Mouse (Mus musculus) gastrocnemius, adult 8-10 months (tissue): ENCODE measurements around the gene Tmem43. TPM values are rescaled to one million over a fixed set of nuclear protein-coding genes. Genes with fewer than 3 reads are reported as not detected.
"Not testable (repeated sequence)": the region's sequence is repeated elsewhere in the genome, so short reads cannot be mapped to it uniquely, and the experiment has no call there.

Experiments
- DNase-seq, 2 experiments: peaks; one replicate each; pipeline ENCODE4 v3.0.0; 2022; ENCODE audit warnings: low spot score in 2 of 2
- total RNA-seq, 4 experiments: library from RNA; stranded (reverse); gene quantifications; 2 replicates each; pipeline ENCODE4 v1.2.4; 2022

Gene Tmem43
- total RNA-seq: 10 to 100 TPM; 21.9 to 30.1 (median 24.6) TPM

DNA sequence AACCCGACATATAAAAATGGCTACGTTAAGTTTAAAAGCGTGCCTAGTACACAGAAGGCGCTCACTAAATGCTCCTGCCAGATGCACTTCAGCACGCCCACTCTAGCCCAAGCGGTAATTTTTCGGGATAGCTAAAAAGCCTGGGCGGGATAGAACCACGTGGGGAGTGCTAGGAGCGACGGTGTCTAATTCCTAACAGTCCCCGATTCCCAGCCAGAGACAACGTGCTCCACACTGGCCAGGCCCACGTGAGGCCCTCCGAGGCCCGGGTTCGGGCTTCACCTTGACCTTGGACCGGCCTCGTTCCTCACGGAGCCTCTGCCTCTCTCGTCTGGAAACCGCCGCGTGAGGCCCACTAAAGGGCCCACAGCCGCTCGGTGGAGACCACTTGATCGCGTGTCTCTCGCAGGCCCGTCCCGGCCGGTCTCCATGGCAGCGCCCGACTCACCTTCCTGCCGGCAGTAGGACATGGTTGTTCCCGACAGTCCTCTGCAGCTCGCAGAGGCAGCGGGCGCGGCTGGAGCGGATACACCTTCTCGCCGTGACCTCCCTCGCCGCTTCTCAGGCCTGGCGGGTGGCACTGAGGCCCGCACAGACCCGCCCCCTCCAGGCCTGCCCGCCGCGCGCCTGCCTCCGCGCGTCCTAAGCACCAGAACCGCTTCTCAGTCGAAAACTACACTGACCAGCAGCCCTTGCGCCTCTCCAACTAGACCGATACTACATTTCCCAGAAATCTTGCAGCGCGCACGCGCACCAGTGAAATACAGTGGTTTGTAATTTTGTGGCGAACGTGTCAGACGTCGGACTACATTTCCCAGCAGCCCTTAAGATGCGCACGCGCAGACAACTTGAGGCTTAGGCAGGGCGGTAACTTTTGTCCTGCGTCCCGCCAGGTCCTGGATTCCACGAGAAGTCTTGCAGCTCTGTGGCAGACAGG, at the start of gene Tmem43, which contains the start of gene Chchd4:
Gene Tmem43 (plus strand): TSS at position 836 of the 937 bp plus-strand sequence.
Gene Chchd4 (minus strand): TSS at position 679 of the 937 bp plus-strand sequence.
- peak; percentile 97 to 98 for DNase-seq

DNA sequence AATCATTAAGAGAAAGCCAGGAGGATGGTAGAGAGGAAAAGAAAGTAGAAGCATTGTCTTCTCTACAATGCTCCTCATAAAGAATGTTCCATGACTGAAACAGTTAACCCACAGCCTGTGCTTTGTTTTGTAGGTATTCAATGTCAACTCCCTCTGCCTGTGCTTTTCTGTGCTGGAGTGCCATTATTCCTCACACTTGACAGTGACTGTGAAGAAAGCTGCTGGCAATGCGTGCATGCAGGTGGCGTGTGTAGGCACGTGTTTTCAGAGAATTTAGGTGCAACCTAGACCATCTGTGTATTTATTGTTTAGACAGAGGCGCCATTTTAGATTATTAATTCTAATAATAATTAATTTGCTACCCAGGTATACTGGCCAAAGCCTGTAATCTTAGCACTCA, 49.4 kb upstream of the Tmem43 start:
- DNase-seq: no peak

DNA sequence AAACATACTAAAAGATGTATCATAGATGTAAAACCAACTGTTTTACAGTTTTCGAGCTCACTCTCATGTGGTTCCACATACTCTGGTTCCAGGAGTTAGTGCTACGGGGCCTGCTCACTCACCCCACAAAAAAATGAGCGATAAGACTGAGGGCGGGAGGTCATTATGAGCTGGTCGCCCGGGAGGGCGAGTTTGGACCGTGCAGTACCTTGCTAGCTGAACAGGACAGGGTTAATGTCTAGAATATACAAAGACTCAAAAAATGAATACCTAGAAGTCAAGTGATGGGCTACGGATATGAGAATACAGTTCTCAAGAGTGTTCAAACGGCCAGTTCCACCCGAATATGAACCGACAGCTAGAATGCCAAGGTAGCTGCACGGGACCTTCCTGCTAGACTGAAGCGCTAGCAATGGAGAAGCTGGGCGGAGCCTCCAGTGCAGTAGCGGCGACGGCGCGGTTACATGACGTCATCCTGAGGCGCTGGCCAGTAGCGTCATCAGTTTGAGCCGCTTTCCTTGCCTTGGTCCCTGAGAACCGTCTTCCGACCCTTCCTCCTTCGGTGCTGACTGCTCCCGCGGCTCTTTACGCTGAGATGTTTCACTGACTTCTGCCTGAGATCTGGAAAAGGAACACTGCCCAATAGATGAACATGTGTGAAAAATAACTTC, 32.9 kb upstream of the Tmem43 start:
- DNase-seq: peak; percentile 89

DNA sequence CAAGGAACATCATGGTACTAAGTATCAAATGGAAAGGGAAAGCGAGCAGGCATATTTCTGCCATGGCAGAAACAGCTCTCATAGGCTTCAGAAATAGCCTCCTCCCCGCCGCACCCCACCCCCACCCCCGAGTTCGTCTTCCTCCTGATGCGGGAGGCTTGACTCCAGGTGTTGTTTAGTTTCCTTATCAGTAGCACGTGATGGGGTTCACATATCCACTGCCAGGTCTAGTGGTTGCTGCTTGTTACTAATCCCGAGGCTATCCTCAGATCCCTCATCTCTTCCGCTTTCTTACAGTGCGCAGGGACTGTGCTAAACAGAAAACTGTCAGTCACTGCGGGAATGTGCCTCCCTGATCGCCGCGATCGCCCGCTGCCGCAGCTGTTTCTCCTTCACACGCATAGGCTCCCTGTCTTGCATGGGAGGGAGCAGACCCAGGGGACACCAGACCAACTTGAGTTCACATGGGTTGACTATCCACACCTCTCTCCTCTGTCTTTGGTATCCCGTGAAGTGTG, 32.3 kb upstream of the Tmem43 start:
- no peak for DNase-seq

- DNase-seq: no peak
Measured at GRCm38 (mm10) chr6:91445316-91445715, 28.2 kb upstream of the Tmem43 start.

DNA sequence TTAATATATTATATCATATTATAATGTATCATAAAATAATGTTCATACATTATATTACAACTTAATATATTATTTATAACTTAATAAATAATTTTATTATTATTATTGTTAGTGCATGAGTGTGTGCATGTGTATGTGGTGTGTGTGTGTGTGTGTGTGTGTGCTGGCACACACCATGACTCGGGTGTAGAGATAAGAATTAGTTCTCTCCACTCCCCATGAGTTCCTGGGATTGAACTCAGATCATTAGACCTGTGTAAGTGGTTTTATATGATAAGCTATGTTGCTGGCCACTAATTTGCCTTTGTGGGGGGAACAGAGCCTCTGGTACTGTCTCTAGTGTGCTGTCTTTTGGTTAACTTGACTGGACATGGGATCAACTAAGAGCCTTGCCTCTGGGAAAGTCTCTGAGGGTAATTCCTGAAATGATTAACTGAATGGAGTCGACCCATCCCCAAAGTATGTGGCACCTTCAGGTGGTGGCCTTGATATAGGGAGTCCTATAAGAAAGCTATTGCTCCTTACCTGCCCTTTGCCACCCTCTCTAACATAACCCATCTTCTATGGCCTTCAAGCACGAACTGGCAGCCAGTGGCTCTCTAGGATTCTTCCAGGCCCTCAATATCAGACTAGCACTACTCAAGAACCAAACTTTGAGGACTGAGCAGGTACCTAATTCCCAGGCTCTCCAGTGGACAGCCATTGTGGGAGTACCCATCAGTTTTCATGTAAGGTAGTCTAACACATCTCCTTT, 23.9 kb upstream of the Tmem43 start:
- DNase-seq: no peak

GRCm38 (mm10) chr6:91452056-91452455, 21.4 kb upstream of the Tmem43 start:
- no peak for DNase-seq

- no peak for DNase-seq
Measured at GRCm38 (mm10) chr6:91454546-91454945, 19.0 kb upstream of the Tmem43 start.

- no peak for DNase-seq
Measured at GRCm38 (mm10) chr6:91459471-91459870, 14.0 kb upstream of the Tmem43 start.

GRCm38 (mm10) chr6:91465756-91466155, 7.7 kb upstream of the Tmem43 start:
- DNase-seq: no peak

DNA sequence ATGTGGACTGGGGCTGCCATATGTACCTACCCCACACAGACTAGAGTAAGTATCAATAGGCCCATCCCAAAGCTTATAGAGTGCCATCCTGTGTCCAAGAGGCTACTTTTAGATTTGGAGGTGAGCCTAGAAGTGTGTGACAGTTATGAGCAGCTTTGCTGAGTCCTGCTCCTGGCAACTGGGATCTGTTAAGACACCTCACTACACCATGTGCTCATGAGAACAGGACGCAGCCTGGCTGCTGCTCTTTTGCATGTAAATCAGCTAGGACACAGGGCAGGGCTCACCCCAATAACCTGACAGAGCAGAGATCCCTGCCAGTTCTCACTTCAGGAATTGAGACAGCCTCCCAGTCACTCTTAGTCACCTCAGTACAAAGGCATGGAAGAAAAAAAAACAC, 6.4 kb upstream of the Tmem43 start:
- no peak for DNase-seq

- no peak for DNase-seq
Measured at GRCm38 (mm10) chr6:91470712-91471111, 2.8 kb upstream of the Tmem43 start.

- not testable (repeated sequence) for DNase-seq
Measured at GRCm38 (mm10) chr6:91471427-91471826, 2.1 kb upstream of the Tmem43 start.

GRCm38 (mm10) chr6:91472319-91472718, 1.2 kb upstream of the Tmem43 start:
- no peak for DNase-seq

GRCm38 (mm10) chr6:91473805-91474440, 420 bp downstream of the Tmem43 start:
- no peak for DNase-seq

- peak in 1 of 2 experiments; percentile 51 for DNase-seq
Measured at GRCm38 (mm10) chr6:91474441-91475190, 1.1 kb downstream of the Tmem43 start.

GRCm38 (mm10) chr6:91476541-91476940, 3.0 kb downstream of the Tmem43 start:
- no peak for DNase-seq

- DNase-seq: peak in 1 of 2 experiments; percentile 54
Measured at GRCm38 (mm10) chr6:91483371-91483770, 9.9 kb downstream of the Tmem43 start.

- no peak for DNase-seq
Measured at GRCm38 (mm10) chr6:91486736-91487453, 13.4 kb downstream of the Tmem43 start.
